In the genomic region with DNA sequence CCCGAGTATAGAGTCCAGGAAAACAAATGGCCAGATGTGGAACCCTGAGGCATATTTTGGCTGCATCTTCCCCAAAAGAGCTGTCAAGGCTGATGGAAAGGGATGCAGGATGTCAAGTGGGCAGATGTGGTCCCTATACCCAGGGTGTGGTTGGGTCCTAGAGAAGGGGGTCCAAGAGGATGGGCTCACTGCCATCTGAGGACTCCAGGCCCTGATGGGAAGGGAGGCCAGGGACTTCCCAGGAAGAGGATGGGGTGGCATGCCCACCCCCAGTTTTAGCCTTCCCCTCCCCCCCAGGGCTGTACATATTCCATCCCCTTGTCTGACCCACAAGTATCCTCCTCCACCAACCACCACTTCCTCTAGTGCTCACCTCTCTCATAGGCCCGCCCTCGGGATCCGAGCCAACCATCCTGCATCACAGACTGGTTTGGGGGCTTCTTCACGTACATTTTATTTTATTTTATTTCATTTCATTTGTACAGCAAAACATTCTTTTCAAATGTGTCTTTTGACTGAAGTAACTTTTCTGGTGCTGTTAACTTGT, we compare ENCODE assay signal across 23 mouse cellular contexts.
"Had no signal": no experiment of that assay in that cellular context is flagged by ENCODE, and none has a peak within 500 bp of the region (broad histone marks: within the 10 kb centered on the region; RNA-seq: fewer than 3 reads in every experiment).

No protein-coding gene starts in this region.

- H3K27me3 ChIP-seq: intestine, embryonic 15.5 days; liver, embryonic 12.5 days; liver, embryonic 15.5 days; lung, embryonic 15.5 days; megakaryocyte, embryonic 14.5 days; midbrain, embryonic 13.5 days; neural tube, embryonic 12.5 days had no signal

- H3K27ac ChIP-seq: intestine, embryonic 15.5 days; liver, embryonic 12.5 days; liver, embryonic 15.5 days; lung, embryonic 15.5 days; midbrain, embryonic 10.5 days; midbrain, embryonic 13.5 days; neural tube, embryonic 12.5 days; stomach, postnatal 0 days had no signal

- H3K9me3 ChIP-seq: intestine, embryonic 15.5 days; liver, embryonic 12.5 days; liver, embryonic 15.5 days; lung, embryonic 15.5 days; megakaryocyte, embryonic 14.5 days; midbrain, embryonic 10.5 days; midbrain, embryonic 13.5 days; neural tube, embryonic 12.5 days had no signal

- H3K9ac ChIP-seq: intestine, embryonic 15.5 days; liver, embryonic 12.5 days; liver, embryonic 15.5 days; lung, embryonic 15.5 days; midbrain, embryonic 13.5 days; neural tube, embryonic 12.5 days had no signal

- H3K4me3 ChIP-seq: intestine, embryonic 15.5 days; layer of hippocampus, adult 2 months; liver, embryonic 12.5 days; liver, embryonic 15.5 days; lung, embryonic 15.5 days; megakaryocyte, embryonic 14.5 days; midbrain, embryonic 10.5 days; midbrain, embryonic 13.5 days; neural tube, embryonic 12.5 days had no signal

- DNase-seq: kidney, adult 11 months; kidney, adult 8-10 months; kidney, postnatal 25 days; layer of hippocampus, adult 9-11 months; liver; lung, adult 18-20 months; lung, postnatal 10 days; lung, postnatal 36 days; right cerebral cortex, adult 18-20 months; right cerebral cortex, postnatal 14 days; right cerebral cortex, postnatal 4 days; thymus, postnatal 25 days had no signal

- H3K4me1 ChIP-seq: liver, embryonic 12.5 days; liver, embryonic 15.5 days; lung, embryonic 15.5 days; midbrain, embryonic 10.5 days; midbrain, embryonic 13.5 days; neural tube, embryonic 12.5 days had no signal

- H3K4me2 ChIP-seq: intestine, embryonic 15.5 days; liver, embryonic 12.5 days; liver, embryonic 15.5 days; lung, embryonic 15.5 days; midbrain, embryonic 13.5 days; neural tube, embryonic 12.5 days had no signal

- H3K36me3 ChIP-seq: liver, embryonic 15.5 days had no signal

- ATAC-seq: liver, embryonic 12.5 days; midbrain, embryonic 13.5 days; midbrain, embryonic 16.5 days had no signal
